Mouse (Mus musculus) megakaryocyte, embryonic 14.5 days (primary cell): ENCODE data around the gene Mecr.

Experiments
- FLI1 ChIP-seq: IDR thresholded peaks from 2 replicates; pipeline ENCODE4 v1.6.1; 2012; ENCODE audit warnings: low read length, inconsistent platforms, mixed read lengths
- GATA1 ChIP-seq: IDR thresholded peaks from 3 replicates; pipeline ENCODE4 v1.6.1; 2012; ENCODE audit warnings: mixed read lengths, low read length, inconsistent platforms, borderline replicate concordance

DNA sequence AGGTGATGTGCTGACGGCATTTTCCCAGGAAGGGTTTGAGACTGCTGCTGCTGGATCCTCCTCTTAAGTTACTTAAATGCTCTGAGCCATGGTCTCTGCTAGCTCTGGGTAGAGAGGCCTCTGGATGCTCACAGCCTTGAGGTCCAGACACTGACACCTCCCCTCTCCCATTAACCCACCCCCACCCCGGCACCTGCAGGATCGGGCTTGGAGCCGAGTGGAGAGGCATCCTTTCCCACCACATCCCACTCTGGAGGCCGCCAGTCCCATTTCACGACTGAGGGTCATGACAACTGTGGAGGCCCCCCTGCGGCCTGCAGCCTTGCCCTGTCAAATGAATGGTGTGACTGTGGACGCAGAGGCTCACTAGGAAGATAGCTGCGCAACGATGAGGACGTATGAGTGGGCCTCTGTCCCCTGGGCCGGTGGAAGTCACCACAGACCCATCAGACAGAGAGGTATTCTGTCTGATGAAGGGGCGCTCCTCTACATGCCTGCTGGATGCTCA, 72.6 kb downstream of the Mecr start:
- TF ChIP-seq GATA1: no peak
- no peak for TF ChIP-seq FLI1
